Mouse (Mus musculus) spleen, adult 2 months (tissue): Measurements from ENCODE around the gene Tmem184b.

ENCODE experiments used
- CTCF ChIP-seq: fragments of 200-500 bp; IDR thresholded peaks from 2 replicates; pipeline ENCODE4 v1.5.1; 2011; ENCODE audit warnings: mild to moderate bottlenecking, inconsistent platforms; ENCODE audit not compliant: insufficient read depth, insufficient read length, insufficient replicate concordance; ENCODE audit errors: extremely low read depth
- POLR2A ChIP-seq: fragments of 200-500 bp; IDR thresholded peaks from 2 replicates; pipeline ENCODE4 v1.6.1; 2011; ENCODE audit warnings: low read depth, low read length, inconsistent platforms

DNA sequence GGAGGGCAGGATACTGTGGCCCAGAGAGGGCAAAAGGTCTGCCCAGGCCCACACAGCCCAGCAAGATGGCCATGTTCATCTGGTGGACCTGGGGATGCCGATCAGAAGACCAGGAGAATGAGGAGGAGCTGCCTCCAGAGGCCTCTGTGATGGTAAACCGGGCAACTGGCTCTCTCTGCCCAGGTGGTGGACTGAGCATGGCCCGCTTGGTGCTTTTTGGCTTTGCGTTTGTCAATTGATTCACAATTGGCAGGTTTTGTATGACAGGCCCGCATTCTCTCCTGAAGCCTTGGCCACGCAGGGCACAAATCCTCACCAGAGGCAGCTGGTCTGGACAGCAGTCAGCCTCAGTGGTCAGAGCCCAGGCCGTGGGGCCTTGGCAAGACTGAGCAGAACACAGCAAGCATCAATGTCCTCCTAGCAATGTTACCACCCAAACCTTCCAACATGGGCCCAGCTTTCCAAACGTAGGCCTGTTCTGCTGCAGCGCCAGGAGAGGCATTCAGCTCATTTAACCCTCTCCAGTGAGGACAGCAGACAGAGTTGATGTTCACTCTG, 39.7 kb upstream of the Tmem184b start:
- no peak for TF ChIP-seq POLR2A
- TF ChIP-seq CTCF, result no peak
